Mouse (Mus musculus) stomach, postnatal 0 days (tissue): ENCODE results near the gene Ccdc141.

Experiments used
- CTCF ChIP-seq: IDR thresholded peaks from 2 replicates; pipeline ENCODE4 v1.5.1; 2016; ENCODE audit warnings: antibody characterized with exemption, low read depth, mild to moderate bottlenecking, moderate library complexity
- EP300 ChIP-seq: optimal IDR thresholded peaks from 2 replicates; pipeline ENCODE3; 2016; ENCODE audit warnings: antibody characterized with exemption

- no peak for TF ChIP-seq CTCF
- no peak for TF ChIP-seq EP300
These were observed 149.8 kb downstream of the Ccdc141 start for GRCm38 (mm10) chr2:77020649-77021048.
